21 mouse cellular contexts compared by ENCODE assay signal in genomic region chr10:43134027-43134426, GRCm38 (mm10). TPM values are rescaled to one million over a fixed set of nuclear protein-coding genes. Genes with fewer than 3 reads are reported as not detected.
DNase-seq lines count a peak whose midpoint lies in the region; ATAC-seq lines count a peak whose summit lies in the region.
"Had no signal": no experiment of that assay in that cellular context is flagged by ENCODE, and none has a peak within 500 bp of the region (broad histone marks: within the 10 kb centered on the region; RNA-seq: fewer than 3 reads in every experiment).

No protein-coding gene starts in this region.

- no peak for DNase-seq in frontal cortex, postnatal 25 days (ENCODE audit: low spot score in 2 of 2)
- DNase-seq in heart, adult 11 months, result peak; percentile 61
- DNase-seq in heart, embryonic 10.5 days (ENCODE audit: low spot score), result no peak
- DNase-seq in right cerebral cortex, adult 18-20 months, result peak; percentile 23
- no peak for DNase-seq in right cerebral cortex, postnatal 36 days (ENCODE audit: low spot score in 2 of 2)
- DNase-seq: adrenal gland, adult 2 months; adrenal gland, adult 8-10 months; adrenal gland, postnatal 10 days; adrenal gland, postnatal 14 days; adrenal gland, postnatal 25 days; adrenal gland, postnatal 36 days; B cell, adult 2 months; cerebellum, adult 11 months; cerebellum, adult 11-12 months; cerebellum, adult 18-20 months had no signal

- H3K4me1 ChIP-seq in heart, embryonic 10.5 days, result no peaks in the 10 kb centered on the region

- no peak overlapping the region for H3K27ac ChIP-seq in heart, embryonic 10.5 days

- H3K4me3 ChIP-seq in heart, embryonic 10.5 days, result no peak overlapping the region

- no peaks in the 10 kb centered on the region for H3K36me3 ChIP-seq in heart, embryonic 10.5 days
- H3K36me3 ChIP-seq: G1E had no signal

- H3K27me3 ChIP-seq in heart, embryonic 10.5 days (ENCODE audit: insufficient read depth, poor library complexity, severe bottlenecking), result no peaks in the 10 kb centered on the region
- H3K27me3 ChIP-seq: CH12.LX, Patski had no signal

- ATAC-seq in frontal cortex, adult (ENCODE audit: low TSS enrichment), result peak; percentile 51; the same call in 1 of the 2 replicates
- ATAC-seq: activated CD4-positive, CD25-positive, alpha-beta regulatory T cell, adult 4 months; CD4-positive, CD25-positive, alpha-beta regulatory T cell, adult 4 months; Patski had no signal

- no peaks in the 10 kb centered on the region for H3K9me3 ChIP-seq in heart, embryonic 10.5 days
- H3K9me3 ChIP-seq: G1E had no signal

- 82% methylated on average over 11 of the region's 11 CpGs for WGBS in heart, embryonic 10.5 days

RNA-seq across cellular contexts. Expression of gene Sobp, which starts 40.3 kb away (rescaled TPM):
- polyA plus RNA-seq in heart, embryonic 10.5 days (2016; fragmentation: Nextera tagmentation; extraction: Ambion mirVana), result 1.3 TPM in 2 replicates
- polyA plus RNA-seq: activated CD4-positive, CD25-positive, alpha-beta regulatory T cell, adult 4 months; CD4-positive, CD25-positive, alpha-beta regulatory T cell, adult 4 months; G1E had no signal

RNA-seq across cellular contexts. Expression of gene 9030612E09Rik, which starts 40.5 kb away (rescaled TPM):
- polyA plus RNA-seq in heart, embryonic 10.5 days (2016; fragmentation: Nextera tagmentation; extraction: Ambion mirVana), result 0.38 and 0.44 TPM in 2 replicates
- polyA plus RNA-seq: activated CD4-positive, CD25-positive, alpha-beta regulatory T cell, adult 4 months; CD4-positive, CD25-positive, alpha-beta regulatory T cell, adult 4 months; G1E had no signal

Comparison
In these comparisons a context has a peak if more than half of its experiments do, and no peak if none do; other contexts are left out.
1. DNase-seq: peak in heart, adult 11 months (single experiment) and right cerebral cortex, adult 18-20 months (single experiment); none in frontal cortex, postnatal 25 days (0 of 2), heart, embryonic 10.5 days (single experiment) and right cerebral cortex, postnatal 36 days (0 of 2).